Mouse (Mus musculus): ENCODE results near the gene Ntm.

Ntm gene

DNA sequence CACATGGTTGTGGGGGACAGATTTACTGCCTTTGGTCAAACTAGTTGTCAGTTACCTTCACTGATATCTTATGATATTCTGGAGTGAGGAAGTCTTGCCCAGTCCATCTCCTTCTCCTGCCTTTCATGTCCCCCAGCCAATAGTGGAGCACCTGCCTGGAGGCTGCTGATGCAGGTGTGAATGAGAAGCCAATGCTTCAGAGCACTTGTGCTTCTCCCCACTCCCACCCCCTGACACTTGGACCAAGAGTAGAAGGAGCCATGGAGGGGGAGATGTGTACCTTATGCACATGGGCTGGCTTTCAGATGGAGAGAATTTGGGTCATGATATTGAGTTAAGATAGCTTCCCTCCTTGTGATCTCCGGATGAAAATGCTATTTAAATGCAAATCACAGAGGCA, 747.7 kb downstream of the Ntm start:
- DNase-seq = no peak

GRCm38 (mm10) chr9:29209243-29209642, 753.7 kb downstream of the Ntm start:
- DNase-seq = peak; percentile 56

DNA sequence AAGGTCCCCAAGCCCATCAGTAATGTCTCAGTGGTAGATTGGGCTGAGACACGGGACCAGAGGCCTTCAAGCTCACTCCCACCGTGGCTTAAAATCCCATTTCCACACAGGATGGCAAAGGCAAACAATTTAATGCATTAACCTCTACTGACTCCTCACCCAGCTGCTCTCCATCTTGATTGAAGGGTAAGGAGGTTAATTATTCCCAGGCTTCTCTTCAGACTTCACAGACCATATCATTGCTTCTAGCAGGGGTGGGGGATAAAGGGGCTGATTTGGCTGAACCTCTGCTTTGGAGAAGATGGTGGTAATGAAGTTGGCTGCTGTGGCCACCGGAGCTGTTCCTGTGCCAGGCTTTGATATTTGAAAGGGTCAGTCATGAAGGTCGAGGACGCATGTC, 754.8 kb downstream of the Ntm start:
- DNase-seq = no peak

GRCm38 (mm10) chr9:29205680-29206079, 757.3 kb downstream of the Ntm start:
- no peak for DNase-seq

GRCm38 (mm10) chr9:29202196-29202595, 760.7 kb downstream of the Ntm start:
- no peak for DNase-seq

- peak; percentile 83 for DNase-seq
These were observed 761.5 kb downstream of the Ntm start for GRCm38 (mm10) chr9:29201163-29202053.

- DNase-seq = no peak
These were observed 765.9 kb downstream of the Ntm start for GRCm38 (mm10) chr9:29197046-29197445.

DNA sequence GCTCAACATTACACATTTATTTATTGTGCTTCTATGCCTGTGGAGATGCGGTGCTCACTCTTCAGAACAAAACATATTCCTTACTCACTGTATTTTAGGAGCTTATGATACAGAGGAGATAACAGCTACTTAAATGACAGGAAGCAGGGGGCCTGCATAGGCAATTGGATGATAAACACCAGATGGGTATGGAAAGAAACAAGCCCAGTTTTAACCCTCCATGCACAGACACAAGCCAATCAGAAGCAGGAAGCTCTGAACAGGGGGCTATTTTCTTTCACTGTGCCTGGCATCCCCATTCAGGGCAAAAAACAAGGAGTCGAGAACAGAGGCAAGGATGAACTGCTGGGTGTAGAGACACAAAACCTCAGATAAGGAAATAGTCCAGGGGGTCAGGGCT, 768.7 kb downstream of the Ntm start:
- DNase-seq = no peak

DNA sequence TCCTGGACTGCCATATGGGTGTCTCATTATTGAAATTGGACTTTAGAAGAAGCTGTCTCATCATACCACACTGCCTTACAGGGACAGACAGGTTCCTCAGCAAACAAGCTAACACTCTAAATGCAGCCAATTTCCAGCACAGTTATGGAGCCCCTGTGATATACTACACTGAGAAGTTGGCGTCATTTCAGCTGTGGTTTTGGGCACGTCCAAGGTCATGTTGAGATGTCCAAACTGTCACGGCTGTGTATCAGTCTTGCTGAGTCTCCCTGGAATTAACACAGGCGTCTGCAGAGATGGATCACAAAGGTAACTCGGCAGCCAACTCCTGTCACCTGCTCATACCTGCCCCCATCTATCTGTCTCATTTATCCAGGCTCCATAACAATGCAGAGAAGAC, 779.9 kb downstream of the Ntm start:
- DNase-seq = peak; percentile 34

DNA sequence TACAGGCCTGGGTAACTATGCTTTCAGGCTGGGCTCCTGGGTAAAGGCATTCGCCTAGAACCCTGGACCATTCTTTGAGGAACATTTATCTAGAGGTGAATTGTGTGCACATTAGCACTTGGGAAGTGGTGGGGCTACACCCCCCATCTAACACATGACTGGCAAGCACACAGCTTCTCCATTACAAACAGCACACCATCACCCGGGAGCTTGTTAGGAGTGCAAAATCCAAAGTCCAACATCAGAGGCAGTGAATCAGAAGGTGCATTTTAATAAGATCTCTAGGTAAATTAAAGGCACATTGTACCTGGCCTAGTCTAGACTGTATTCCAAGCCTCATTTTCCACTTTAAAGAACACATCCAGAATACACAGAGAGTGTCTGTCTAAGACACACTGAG, 781.3 kb downstream of the Ntm start:
- no peak for DNase-seq

- DNase-seq = no peak
These were observed 797.2 kb downstream of the Ntm start for GRCm38 (mm10) chr9:29165731-29166130.

DNA sequence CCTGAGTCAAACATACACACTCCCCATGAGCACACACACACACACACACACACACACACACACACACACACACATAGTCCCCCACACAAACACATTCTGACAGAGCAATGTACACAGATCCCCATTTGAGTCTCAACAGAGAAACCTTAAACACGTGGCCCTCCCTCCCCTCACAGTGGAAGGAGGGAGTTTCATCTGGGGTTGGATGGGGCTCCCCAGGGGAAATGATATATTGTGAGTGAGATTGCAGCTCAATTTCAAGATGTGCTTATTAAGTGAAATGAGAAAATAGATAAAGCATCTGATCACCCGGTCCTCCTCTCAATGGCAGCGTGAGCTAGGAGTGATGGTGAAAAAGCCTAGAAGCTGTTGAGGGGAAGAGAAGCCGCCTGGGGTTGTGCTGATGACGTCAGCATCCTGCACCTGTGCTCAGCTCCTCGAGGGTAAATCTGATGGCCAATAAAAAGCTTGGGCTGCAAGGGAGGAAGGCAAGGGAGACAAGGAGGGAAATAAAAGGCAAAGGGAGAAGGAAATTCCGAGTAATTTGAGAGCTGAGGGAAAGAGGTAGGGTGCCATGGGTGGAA, 801.8 kb downstream of the Ntm start:
- no peak for DNase-seq

- DNase-seq = no peak
These were observed 817.0 kb downstream of the Ntm start for GRCm38 (mm10) chr9:29145901-29146300.

DNA sequence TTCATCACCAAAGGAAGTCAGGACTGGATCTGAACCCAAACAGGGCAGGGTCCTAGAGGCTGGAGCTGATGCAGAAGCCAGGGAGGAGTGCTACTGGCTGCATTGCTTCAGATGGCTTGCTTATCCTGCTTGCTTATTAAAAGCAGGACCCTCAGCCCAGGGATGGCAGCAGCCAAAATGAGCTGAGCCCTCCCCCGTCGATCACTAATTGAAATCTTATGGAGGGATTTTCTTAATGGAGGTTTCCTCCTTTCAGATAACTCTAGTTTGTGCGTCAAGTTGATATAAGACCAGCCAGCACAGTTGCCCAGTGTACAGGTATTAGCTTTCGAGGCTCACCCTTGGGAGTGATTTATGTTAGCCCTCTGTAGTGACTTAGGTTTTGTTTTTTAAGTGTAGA, 826.9 kb downstream of the Ntm start:
- no peak for DNase-seq

- no peak for DNase-seq
These were observed 832.1 kb downstream of the Ntm start for GRCm38 (mm10) chr9:29130717-29131292.

DNA sequence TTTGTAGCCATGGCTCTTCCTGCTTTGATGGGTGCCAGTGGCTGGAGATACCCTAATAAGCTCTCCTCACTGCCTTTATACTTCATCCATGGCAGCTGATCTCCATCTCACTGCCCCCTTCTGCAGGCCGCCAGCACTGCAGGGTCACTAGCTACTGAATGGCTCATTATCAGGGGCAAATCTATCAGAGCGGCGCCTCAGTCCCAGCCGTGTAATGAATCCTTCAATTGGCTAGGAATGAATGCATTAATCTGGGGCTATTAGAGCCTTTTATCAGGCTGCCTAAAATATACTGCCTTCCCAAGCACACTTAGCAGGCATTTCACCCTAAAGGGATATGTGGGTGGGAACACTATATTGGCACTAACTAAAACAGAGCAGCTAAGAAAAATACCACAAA, 832.6 kb downstream of the Ntm start:
- no peak for DNase-seq

- DNase-seq = no peak
These were observed 834.5 kb downstream of the Ntm start for GRCm38 (mm10) chr9:29128416-29128815.

DNA sequence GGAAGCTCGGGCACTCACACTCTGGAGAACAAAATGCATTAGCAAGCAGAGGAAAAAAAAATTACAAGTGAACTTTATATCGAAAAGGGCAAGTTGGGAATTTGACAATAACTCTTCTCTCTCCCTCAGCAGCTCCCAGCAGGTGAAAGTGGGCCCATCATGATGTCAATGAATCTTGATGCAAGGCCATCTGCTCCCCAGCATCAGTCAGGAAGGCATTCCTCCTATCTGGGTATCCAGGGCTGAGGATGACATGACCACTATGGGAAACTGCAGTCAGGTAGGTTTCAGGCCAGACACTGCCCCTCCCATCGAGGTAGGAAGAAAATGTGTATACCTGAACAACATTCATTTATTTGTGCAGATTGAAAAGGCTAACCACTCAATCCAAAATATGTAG, 838.5 kb downstream of the Ntm start:
- DNase-seq = peak; percentile 40

GRCm38 (mm10) chr9:29123828-29124227, 839.1 kb downstream of the Ntm start:
- DNase-seq = peak; percentile 56

DNA sequence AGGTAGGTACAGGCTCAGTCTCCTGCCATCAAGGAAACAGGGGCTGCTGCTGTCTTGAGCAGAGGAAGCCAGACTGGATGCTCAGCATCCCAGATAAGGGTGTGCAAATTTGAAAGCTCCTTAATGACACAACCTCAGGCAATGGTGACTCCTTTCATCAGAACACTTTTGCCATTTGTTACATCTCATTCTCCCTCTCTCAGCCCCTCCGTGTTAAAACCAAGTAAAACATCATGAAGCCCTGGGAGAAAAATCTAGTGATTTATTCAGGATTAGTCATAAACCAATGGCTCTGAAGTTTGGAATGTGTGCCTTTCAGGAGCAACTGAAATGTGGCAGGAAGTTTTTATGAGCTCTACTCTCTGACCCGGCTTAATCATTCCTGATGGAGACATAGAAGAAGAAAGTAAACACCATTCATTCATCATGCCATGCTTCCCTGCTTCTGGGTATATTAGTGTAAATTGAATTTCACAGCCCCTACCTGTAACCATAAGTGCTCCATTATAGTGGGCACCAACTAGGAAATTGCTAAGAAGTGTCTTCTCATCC, 845.3 kb downstream of the Ntm start:
- no peak for DNase-seq

GRCm38 (mm10) chr9:29115337-29115736, 847.6 kb downstream of the Ntm start:
- DNase-seq = no peak

DNA sequence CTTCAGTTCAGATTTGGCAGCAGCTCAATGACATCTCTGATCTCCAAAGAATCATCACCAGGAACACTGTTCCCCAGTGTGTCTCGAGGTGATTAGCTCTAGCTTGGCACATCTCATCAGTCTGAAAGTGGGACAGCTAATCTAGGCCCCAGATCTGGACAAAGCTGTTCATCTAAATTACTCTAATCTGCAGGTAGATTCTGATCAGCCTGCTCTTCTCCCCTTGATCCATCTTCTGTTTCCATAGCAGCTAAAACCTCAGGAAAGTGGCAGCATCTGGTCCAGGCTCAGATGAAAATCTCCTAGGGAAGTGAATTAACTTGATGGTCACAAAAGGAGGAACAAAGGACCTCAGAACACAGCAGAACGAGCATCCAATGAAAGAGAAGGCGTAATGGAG, 856.2 kb downstream of the Ntm start:
- DNase-seq = no peak

DNA sequence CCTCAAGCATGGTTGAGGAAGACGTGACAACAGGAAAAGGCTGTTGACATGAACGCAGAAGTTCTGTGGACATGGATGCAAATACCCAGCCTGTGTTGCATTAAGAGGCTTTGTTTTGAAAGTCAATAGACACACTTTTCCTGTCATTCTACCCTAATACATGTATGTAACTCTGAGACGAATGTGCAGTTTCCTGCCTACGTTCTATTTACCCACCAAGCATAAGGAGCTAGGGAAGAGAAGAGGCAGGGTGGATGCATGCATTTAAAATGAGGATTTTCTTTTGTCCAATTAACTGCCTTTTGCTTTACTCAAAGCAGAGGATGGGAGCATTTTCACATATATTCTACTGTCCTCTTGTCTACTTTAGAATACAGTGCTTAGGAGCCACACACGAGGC, 858.5 kb downstream of the Ntm start:
- no peak for DNase-seq

- DNase-seq = peak; percentile 94
These were observed 858.9 kb downstream of the Ntm start for GRCm38 (mm10) chr9:29103993-29104392.
